Mouse (Mus musculus) lung, postnatal 36 days (tissue): ENCODE measurements around the gene Map4k3.
A peak's percentile ranks its signal among the peaks of the same experiment; 100 is the strongest.
"Not testable (repeated sequence)": the region's sequence is repeated elsewhere in the genome, so short reads cannot be mapped to it uniquely, and the experiment has no call there.

ENCODE experiments used
- DNase-seq: peaks from one replicate; pipeline ENCODE4 v3.0.0; 2022; ENCODE audit warnings: mixed read lengths

The Map4k3 gene

DNA sequence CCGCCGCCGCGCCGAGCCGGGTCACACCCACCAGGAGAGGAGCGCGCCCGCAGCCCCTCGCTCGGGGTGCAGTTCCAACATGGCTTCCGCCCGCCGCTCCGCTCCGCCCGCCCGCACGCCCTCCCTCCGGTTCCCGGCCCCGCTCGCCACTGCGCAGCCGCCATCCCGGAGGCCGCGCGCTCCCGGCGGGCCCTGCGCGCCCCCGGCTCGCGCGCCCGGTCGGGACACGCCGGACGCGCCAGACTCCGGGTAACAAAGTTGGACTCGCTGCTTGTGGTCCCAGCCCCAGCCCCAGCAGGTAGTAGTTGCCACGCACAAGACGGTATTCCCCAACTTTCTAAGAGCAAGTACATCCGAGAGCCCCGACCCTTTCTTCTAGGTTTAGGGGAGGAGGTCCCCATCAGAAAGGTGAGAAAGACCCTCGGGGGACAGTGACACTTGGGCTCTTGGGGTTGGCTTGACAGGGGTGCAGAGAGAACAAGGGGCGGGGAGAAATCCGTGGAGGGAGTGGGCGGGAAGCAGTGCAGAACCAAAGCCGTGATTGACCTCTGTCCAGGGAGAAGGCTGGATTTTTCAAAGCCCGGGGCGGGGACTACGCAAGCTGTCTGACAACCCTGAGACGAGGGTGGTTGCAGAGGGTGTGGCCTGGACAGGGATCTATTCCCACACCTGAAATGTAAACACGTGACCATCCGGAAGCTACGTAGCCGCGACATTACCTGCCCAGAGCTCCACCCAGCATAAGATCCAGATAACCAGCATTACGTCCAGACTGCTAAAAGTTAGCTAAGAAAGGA is at the start of gene Map4k3:
Gene Map4k3 (minus strand): TSS at position 424 of the 797 bp plus-strand sequence.
- peak; percentile 97 for DNase-seq

DNA sequence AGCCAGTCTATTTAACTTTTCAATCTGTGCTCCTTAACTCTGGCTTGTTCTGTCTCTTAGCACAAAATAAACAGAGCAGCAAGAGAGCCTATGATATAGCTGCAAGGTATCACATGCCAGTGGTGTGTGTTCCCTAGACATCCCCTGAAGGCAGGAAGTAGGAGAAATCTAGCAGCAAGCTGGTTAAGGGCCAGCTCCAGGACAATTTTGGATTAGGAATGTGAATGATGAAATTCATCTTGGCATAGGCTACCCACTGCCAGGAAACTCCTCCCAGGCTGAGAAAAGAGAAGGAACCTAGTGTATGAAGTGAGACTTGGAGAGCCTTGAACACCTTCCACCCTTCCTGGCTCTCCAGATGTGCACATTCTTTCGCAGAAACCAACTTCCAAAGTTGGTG is 49.3 kb upstream of the Map4k3 start:
- DNase-seq = peak; percentile 66

DNA sequence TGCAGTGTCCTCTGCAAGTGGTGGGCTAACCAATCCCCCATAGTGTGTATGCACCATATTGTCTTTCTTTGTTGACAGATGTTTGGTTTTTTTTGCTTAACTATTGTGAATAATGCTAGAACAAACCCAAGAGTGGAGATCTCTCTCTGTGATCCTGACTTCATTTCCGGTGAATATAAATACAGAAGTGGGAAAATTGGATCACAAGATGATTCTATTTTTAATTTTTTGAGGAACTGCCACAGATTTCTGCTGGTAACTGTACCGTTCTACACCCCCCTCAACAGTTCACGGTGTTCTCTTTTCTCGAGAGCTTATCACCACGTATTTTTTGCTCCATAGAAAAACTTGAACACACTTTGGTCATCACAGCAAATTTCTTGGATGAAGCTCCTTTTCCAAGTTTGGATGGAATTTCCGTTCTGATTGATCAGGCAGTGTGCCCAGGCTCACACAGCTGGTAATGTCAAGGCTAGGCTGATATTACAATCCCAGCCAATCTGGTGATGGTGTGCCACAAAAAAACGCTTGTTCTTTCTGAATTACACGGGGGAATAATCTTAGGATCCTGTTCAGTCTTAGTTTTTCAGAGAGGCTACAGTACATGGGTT is 47.0 kb upstream of the Map4k3 start:
- DNase-seq = peak; percentile 70

- DNase-seq = peak; percentile 67
Observed at GRCm38 (mm10) chr17:80772545-80773453, 44.5 kb upstream of the Map4k3 start.

DNA sequence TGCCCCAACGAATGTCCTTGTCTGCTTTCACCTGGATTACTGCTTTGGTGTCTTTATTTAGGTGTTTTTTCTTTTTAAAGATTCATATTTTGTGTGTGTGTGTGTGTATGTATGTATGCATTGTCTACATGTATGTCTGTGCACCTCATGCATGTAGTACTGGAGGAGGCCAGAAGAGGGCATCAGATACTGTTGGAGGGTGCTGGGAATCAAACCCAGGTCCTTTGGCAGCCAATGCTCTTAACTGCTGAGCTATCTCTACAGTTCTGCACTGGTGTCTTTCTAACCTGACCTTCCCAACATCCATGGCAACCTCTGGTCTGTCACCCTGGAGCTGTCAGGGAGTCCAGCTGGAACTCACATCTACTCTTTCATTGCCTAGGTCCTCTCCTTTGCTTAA is 41.8 kb upstream of the Map4k3 start:
- DNase-seq = no peak

DNA sequence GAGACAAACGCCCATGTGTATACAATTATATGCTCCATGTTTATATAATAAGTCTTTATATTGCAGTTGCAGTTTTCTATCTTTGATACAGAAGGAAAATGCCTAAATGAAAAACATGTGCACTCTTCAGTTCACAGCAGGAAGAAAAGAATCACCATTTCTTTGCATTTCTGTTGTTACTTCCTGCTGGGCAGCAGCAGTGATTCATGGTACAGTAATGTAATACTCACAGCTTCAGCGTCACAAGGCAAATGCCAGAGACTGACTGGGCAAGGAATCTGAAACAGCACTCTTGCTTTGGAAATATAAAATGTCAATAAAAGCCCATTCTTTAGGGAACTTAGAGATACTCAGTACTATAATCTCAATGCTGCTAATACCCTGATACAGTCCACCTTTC is 36.9 kb upstream of the Map4k3 start:
- DNase-seq = no peak

DNA sequence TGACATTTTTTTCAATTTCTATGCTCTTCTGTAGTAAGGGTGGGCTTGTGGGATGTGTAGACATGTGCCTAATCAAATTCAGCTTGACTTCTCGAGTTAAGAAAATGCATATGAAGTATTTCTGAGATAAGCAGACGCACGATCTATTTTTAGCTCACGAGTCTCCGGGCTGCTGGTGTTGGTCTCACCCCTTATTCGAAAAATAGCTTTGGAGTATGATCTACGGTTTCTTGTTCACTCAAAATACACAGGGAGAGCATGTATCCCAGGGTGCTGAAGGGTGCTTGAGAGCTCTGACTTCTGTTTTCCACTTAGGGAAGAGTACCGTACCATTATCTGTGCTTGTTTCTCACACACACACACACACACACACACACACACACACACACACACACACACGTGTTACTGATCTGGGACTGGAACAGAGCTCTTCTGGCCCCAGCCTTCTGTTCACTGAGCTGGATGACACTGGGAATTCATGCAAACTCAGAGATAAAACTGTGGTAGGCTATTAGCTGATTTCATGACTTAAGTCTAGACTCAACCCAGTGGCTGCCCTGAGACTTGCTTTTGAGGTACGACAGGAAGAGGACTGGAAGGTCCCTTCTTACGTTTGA is 34.9 kb upstream of the Map4k3 start:
- DNase-seq = no peak

GRCm38 (mm10) chr17:80762391-80763040 is 34.2 kb upstream of the Map4k3 start:
- no peak for DNase-seq

DNA sequence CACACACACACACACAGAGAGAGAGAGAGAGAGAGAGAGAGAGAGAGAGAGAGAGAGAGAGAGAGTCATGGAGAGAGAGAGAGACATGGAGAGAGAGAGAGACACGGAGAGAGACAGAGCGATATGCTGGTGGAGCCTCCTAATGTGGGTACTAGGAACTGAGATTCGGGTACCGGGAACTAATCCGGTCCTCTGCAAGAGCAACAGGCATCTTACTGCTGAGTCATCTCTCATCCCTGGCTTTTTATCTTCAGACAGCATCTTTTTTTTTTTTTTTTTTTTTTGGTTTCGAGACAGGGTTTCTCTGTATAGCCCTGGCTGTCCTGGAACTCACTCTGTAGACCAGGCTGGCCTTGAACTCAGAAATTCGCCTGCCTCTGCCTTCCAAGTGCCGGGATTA is 32.9 kb upstream of the Map4k3 start:
- not testable (repeated sequence) for DNase-seq

DNA sequence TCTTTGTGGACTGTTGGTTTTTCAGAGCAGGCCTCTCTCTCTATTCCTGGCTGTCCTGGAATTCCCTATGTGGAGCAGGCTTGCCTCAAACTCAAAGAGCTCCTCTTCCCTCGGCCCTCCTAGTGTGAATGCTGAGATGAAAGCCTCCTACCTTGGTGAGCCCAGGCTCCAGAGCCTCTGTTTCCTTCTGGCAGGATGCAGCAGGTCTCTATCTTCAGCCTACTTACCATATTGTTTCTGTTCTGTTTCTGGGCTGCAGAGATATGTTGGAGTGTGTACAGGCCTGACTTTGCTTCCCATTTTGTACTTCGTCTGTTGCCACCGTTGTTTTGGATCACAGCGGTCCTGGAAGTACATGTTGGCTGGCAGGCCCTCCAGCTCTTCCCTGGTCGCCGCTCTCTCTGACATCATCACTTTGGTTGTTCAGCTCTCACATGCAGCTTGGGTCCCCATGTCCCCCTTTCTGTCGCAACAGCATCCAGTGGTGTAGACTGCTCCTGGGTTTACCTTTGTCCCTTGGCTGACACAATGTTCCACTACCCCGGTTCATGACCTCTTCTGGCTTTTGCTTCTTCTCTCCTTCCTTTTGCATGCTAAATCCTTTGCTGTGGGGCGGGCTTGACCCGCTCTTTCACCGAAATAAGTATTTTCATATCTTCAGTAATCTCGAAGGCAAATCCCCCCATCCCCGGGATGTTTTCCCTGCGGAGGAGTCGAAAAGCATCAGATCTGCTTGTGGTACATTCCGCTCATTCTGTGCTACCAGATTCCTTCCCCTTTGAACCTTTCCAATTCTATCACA is 32.3 kb upstream of the Map4k3 start:
- DNase-seq = peak; percentile 36

GRCm38 (mm10) chr17:80756043-80756442 is 27.8 kb upstream of the Map4k3 start:
- DNase-seq = peak; percentile 37

GRCm38 (mm10) chr17:80755076-80755871 is 27.0 kb upstream of the Map4k3 start:
- no peak for DNase-seq

DNA sequence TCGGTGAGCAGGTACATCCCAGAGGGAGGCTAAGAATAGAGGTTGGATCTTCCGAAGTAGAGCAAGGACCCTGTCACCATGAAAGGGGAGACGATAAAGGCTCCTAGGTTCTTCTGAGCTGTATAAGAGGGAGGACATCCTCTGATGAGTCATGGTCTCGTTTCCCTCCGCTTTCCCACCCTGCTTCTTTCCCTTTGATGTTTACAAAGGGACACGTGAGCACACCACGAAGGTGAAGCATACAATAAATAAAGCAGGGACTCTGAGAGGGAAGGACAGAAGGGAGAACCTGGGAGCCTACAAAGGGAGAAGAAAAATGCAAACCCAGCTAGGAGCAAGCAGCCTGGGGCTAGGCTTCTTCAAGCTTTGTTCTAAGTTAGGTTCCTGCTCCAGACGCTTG is 26.3 kb upstream of the Map4k3 start:
- DNase-seq = no peak

DNA sequence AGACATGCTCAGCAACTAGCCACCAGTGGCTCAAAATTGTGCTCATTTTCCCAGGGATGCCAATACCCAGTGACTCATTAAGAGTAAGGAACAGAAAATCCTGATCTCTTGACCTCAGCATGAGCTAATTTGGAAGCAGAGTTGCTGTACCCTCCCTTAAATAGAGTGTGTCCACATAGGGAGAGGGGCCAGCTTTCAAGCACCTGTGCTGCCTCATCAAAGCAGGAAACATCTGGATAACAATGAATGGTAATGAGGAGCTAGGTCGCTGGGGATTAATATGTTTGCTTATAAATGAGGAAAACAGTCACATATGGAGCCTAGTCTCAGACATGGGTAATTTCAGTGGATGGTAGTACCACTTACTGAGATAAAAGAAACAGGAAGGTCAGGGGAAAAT is 24.2 kb upstream of the Map4k3 start:
- no peak for DNase-seq

DNA sequence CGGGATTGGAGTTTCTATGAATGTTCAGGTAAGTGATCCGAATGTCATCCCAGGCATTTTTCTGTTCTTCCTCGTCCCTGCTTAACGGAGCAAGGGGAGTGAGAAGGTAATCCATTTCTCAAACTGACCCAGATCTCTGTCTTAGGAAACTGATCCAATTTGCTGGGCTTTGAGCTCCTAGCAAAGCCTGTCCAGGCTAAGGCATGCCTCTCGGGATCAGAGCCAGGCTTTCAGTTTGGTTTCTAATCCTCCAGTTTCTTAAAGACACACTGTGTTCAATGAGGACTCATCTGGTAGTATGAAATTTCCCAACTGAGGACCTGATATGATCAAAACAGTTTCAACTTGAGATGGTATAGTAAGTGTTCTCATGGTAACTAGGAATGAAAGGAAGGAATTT is 11.1 kb upstream of the Map4k3 start:
- no peak for DNase-seq

GRCm38 (mm10) chr17:80734700-80735099 is 6.4 kb upstream of the Map4k3 start:
- no peak for DNase-seq

GRCm38 (mm10) chr17:80733121-80733800 is 5.0 kb upstream of the Map4k3 start:
- DNase-seq = no peak

- DNase-seq = peak; percentile 63
Observed at GRCm38 (mm10) chr17:80732256-80732655, 4.0 kb upstream of the Map4k3 start.

DNA sequence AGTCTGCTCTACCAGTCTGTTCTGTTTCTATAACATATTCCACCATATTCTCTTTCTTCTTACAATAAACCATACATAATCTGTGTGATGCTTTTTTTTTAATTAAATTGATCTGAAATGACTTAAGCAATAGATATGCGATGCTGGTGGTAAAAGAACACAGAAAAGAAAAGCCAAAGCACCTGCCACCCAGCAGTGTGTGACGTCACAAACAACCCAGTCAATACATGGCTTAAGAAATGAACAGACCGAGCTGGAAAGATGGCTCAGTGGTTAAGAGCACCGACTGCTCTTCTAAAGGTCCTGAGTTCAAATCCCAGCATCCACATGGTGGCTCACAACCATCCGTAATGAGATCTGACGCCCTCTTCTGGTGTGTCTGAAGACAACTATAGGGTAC is 2.0 kb upstream of the Map4k3 start:
- not testable (repeated sequence) for DNase-seq

DNA sequence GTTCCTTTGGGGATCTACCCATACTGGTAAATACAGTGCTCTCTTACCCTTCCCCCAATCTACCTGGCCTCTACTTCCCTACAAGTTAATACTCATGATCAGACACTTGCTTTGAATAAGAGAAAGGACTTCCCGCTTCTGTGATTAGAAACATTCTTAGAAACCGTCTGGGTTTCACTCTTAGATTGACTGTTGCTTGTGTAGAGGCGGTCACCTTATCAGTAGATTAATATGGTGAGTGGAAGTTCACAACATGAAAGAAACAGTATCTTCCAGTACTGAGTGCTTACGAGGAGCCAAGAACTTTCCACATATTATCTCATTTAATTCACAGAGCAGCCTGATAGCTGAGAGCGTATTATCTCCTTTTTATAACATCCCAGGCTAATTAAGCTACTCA is 1.5 kb upstream of the Map4k3 start:
- DNase-seq = no peak
